Mouse (Mus musculus) bone marrow macrophage, adult 2 months (primary cell): ENCODE measurements around the gene Sox15.

Experiments used
- CTCF ChIP-seq: IDR thresholded peaks from 2 replicates; pipeline ENCODE4 v1.5.1; 2012; ENCODE audit warnings: low read depth, mild to moderate bottlenecking, low read length, moderate library complexity
- POLR2A ChIP-seq: IDR thresholded peaks from 2 replicates; pipeline ENCODE4 v1.6.1; 2012; ENCODE audit warnings: mild to moderate bottlenecking, low read depth, low read length, borderline replicate concordance

DNA sequence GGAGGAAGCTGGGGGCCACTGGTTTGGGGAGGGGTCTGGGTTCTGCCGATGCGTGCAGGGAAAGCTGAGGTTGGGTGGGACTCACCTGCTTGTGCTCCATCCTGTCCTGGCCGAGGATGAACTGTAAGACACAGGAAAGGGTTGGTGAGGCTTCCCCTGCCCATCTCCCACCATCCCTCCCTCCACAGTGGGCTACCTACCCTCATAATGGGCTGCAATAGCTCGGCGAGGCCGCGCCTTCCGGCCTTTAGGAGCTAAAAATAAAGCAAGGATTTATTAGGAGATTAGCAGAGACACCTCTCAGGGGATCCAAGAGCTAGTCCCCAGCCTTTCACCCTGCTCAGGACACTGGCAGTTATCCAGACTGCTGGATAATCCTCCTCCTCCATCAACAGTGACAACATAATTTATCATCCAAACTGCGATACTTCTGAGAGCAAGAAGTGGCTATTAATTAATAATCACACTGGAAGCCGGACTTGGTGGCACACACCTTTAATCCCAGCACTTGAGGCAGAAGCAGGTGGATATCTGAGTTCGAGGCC lies 38.4 kb downstream of the Sox15 start:
- TF ChIP-seq CTCF (no peak), POLR2A (no peak)
